Mouse (Mus musculus) forebrain, embryonic 10.5 days (tissue): ENCODE results near the gene 1700020N01Rik. TPM values are rescaled to one million over a fixed set of nuclear protein-coding genes. Genes with fewer than 3 reads are reported as not detected.

Source experiments
- DNase-seq: peaks from one replicate; pipeline ENCODE4 v3.0.0-alpha.2; 2017; ENCODE audit warnings: low spot score; ENCODE audit errors: extremely low spot score
- H3K27ac ChIP-seq: fragments of 300-500 bp; sonication (generic); 2 replicates; pipeline ENCODE4 v1.5.1; 2016; ENCODE audit warnings: mild to moderate bottlenecking
- H3K27me3 ChIP-seq: fragments of 300-500 bp; sonication (generic); 2 replicates; pipeline ENCODE4 v1.6.1; 2016; ENCODE audit warnings: mild to moderate bottlenecking; ENCODE audit not compliant: poor library complexity, severe bottlenecking
- H3K36me3 ChIP-seq: fragments of 300-500 bp; sonication (generic); replicated peaks from 2 replicates; pipeline ENCODE4 v1.6.1; 2016; ENCODE audit warnings: mild to moderate bottlenecking, moderate library complexity
- H3K4me1 ChIP-seq: fragments of 300-500 bp; sonication (generic); 2 replicates; pipeline ENCODE4 v1.6.1; 2016
- H3K4me3 ChIP-seq: fragments of 300-500 bp; sonication (generic); 2 replicates; pipeline ENCODE4 v1.5.1; 2016; ENCODE audit warnings: mild to moderate bottlenecking, moderate library complexity
- H3K9me3 ChIP-seq: fragments of 300-500 bp; sonication (generic); 2 replicates; pipeline ENCODE4 v1.6.1; 2016; ENCODE audit warnings: mild to moderate bottlenecking, moderate library complexity
- WGBS: fragments of 180-500 bp; shearing (Covaris S2); methylation state at CpG from one replicate; pipeline ENCODE4 v1.1.7; 2016; 5-methylcytosine and 5-hydroxymethylcytosine counted together
- polyA plus RNA-seq: library from polyadenylated mRNA; unstranded; fragments of >200 nt; fragmentation: Nextera tagmentation; extraction: Ambion mirVana; gene quantifications from 2 replicates; pipeline ENCODE4 v1.2.1, GENCODE M21; 2016

The 1700020N01Rik gene
- polyA plus RNA-seq, 1 experiment from 2014 or later, result not detected

GRCm38 (mm10) chr10:21566074-21566473, 26.9 kb upstream of the 1700020N01Rik start:
- H3K4me3 ChIP-seq, result no peak overlapping the region
- 98% methylated on average over 1 of the region's 1 CpGs for WGBS
- H3K36me3 ChIP-seq, result no peaks in the 10 kb centered on the region
- no peak for DNase-seq
- H3K4me1 ChIP-seq, result no peaks in the 10 kb centered on the region
- H3K27me3 ChIP-seq, result no peaks in the 10 kb centered on the region
- H3K27ac ChIP-seq, result no peak overlapping the region
- H3K9me3 ChIP-seq, result no peaks in the 10 kb centered on the region

DNA sequence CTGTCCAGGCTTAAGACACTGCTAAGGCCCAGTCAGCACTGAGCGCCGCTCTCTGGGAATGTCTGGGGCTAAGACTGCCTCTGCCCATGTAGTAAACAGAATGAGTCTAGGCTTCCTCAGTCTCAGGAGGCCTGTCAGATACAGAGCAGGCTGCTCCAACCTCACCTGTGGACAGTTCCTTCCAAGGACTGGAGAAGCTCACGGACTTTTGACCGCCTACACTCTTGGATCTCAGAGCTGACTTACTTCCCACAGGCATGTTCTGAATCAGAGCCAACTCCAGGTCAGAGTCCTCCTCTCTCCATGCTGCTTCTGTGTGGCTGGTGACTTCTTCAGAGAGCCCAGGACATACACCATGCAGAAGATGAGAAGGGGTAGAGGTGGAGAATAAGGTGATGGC, 21.3 kb upstream of the 1700020N01Rik start:
- Histone ChIP-seq H3K9me3 (no peaks in the 10 kb centered on the region), H3K4me1 (peaks cover 11% of the 10 kb centered on the region), H3K27ac (no peak overlapping the region), H3K4me3 (no peak overlapping the region), H3K27me3 (no peaks in the 10 kb centered on the region), H3K36me3 (no peaks in the 10 kb centered on the region)
- WGBS, result 88% methylated on average over 4 of the region's 4 CpGs
- no peak for DNase-seq

DNA sequence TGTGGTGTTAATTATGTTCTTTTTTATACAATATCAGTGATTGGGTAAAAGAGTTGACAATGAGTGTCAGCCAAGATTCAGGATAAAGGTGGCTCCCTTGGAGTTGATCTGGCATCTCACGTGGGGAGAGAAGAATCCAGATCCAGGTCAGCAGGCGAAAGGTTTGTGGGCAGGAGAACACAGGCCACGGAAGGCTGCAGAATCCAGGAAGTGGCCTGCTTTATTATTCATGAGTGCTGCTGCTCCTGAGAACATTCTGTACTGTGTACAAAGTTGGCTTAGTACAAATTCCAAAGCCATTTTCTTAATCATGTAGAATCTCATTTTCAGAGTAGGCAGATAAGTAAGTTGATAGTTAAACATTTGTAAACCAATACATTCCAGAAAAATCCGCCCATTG, 19.2 kb upstream of the 1700020N01Rik start:
- H3K27me3 ChIP-seq, result no peaks in the 10 kb centered on the region
- no peaks in the 10 kb centered on the region for H3K36me3 ChIP-seq
- no peaks in the 10 kb centered on the region for H3K9me3 ChIP-seq
- H3K27ac ChIP-seq, result no peak overlapping the region
- 86% methylated on average over 4 of the region's 4 CpGs for whole genome bisulfite sequencing
- DNase-seq, result no peak
- H3K4me3 ChIP-seq, result no peak overlapping the region
- H3K4me1 ChIP-seq, result peaks cover 11% of the 10 kb centered on the region

DNA sequence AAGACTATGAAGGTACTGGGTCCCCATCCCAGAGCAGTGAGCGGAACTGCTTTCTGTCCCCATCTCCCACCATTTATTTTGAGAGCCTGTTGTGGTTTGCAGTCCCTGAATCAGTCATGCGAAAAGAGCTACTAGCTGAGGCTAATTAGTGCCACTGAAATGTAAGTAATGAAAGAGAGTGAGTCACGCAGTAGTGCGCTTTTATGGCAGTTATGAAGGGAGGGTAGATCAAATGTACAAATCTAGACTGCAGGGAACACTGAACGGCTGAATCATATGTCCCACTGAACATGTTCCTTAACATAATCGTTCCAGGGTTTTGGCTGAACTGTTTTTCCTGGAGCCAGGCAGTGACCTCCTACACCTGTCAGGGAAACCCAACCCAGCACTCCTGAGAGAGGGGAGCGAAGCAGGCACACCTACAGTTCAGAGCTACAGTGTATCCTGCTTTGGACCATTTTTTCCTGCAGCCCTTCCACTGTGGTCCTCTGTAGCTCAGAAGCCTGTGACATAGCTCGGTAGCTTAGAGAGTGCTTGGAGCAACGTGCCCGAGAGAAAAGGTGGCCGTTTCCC, 17.1 kb upstream of the 1700020N01Rik start:
- H3K4me1 ChIP-seq, result peaks cover 11% of the 10 kb centered on the region
- no peak overlapping the region for H3K4me3 ChIP-seq
- no peak overlapping the region for H3K27ac ChIP-seq
- H3K36me3 ChIP-seq, result no peaks in the 10 kb centered on the region
- WGBS, result 75% methylated on average over 11 of the region's 11 CpGs
- DNase-seq, result no peak
- H3K9me3 ChIP-seq, result no peaks in the 10 kb centered on the region
- no peaks in the 10 kb centered on the region for H3K27me3 ChIP-seq

- Histone ChIP-seq H3K27ac (no peak overlapping the region), H3K36me3 (no peaks in the 10 kb centered on the region), H3K4me1 (peaks cover 11% of the 10 kb centered on the region), H3K4me3 (no peak overlapping the region), H3K9me3 (no peaks in the 10 kb centered on the region; the same call in 1 of the 2 replicates), H3K27me3 (no peaks in the 10 kb centered on the region)
- no peak for DNase-seq
- WGBS, result 91% methylated on average over 6 of the region's 6 CpGs
Observed at GRCm38 (mm10) chr10:21577798-21578197, 15.1 kb upstream of the 1700020N01Rik start.

DNA sequence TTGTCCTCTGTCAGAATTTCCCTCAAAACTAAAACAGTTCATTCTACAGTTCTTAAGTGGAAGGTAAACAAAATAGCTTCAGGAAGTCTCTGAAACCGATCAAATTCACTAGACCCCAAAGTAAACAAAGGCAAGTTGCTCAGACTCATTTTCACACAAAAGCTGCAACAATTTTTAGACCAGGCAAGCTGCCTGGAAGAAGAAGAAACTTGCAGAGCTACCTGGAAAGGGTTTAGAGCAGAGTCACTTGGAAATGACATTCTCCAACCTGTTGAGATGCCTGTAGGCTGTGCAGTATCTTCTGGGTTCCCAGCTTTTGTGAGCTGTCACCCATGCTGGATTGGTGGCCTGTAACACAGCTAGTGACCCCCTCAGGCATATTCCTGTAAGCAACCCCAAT, 11.4 kb upstream of the 1700020N01Rik start:
- WGBS, result 88% methylated on average over 1 of the region's 1 CpGs
- H3K4me3 ChIP-seq, result no peak overlapping the region
- H3K27me3 ChIP-seq, result no peaks in the 10 kb centered on the region
- H3K36me3 ChIP-seq, result no peaks in the 10 kb centered on the region
- H3K4me1 ChIP-seq, result 0 out of 2 replicates have a peak, but pooled peaks cover 7% of the 10 kb centered on the region
- H3K27ac ChIP-seq, result no peak overlapping the region
- DNase-seq, result no peak
- no peaks in the 10 kb centered on the region; the same call in 1 of the 2 replicates for H3K9me3 ChIP-seq

DNA sequence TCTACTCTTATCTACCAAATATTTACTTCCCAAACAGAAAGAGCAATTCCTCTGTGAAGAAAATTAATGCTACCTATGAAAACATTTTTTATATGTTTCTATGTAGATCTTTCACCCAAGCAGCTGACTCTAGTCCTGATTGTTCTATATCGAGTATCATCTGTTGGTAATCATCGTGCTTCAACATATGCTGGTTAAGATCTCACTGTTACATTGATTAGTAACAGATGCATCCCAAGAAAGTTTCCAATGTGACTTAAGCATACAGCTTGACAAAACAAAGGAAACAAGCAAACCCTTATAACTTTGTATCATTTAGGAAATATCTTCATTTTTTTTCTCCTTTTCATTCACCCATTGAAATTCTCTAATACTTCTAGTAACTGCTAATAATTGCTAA, 5.9 kb upstream of the 1700020N01Rik start:
- H3K4me3 ChIP-seq, result no peak overlapping the region
- H3K36me3 ChIP-seq, result no peaks in the 10 kb centered on the region
- DNase-seq, result no peak
- no peaks in the 10 kb centered on the region for H3K27me3 ChIP-seq
- no peaks in the 10 kb centered on the region for H3K9me3 ChIP-seq
- no peak overlapping the region for H3K27ac ChIP-seq
- 0 out of 2 replicates have a peak, but pooled peaks cover 7% of the 10 kb centered on the region for H3K4me1 ChIP-seq
- 74% methylated on average over 2 of the region's 2 CpGs for WGBS

GRCm38 (mm10) chr10:21588007-21588852, 4.7 kb upstream of the 1700020N01Rik start:
- Histone ChIP-seq H3K27me3 (no peaks in the 10 kb centered on the region), H3K36me3 (no peaks in the 10 kb centered on the region), H3K4me3 (no peak overlapping the region), H3K9me3 (no peaks in the 10 kb centered on the region), H3K4me1 (0 out of 2 replicates have a peak, but pooled peaks cover 7% of the 10 kb centered on the region), H3K27ac (no peak overlapping the region)
- DNase-seq, result no peak
- WGBS, result 82% methylated on average over 4 of the region's 4 CpGs

- Histone ChIP-seq H3K4me1 (peaks cover 10% of the 10 kb centered on the region), H3K9me3 (no peaks in the 10 kb centered on the region), H3K27me3 (no peaks in the 10 kb centered on the region), H3K36me3 (no peaks in the 10 kb centered on the region), H3K27ac (no peak overlapping the region), H3K4me3 (no peak overlapping the region)
- 50% methylated on average over 5 of the region's 5 CpGs for WGBS
- DNase-seq, result peak; percentile 57
Observed at GRCm38 (mm10) chr10:21600931-21601330, 8.0 kb downstream of the 1700020N01Rik start.

GRCm38 (mm10) chr10:21604476-21604875, 11.5 kb downstream of the 1700020N01Rik start:
- H3K27ac ChIP-seq, result no peak overlapping the region
- WGBS, result 86% methylated on average over 8 of the region's 8 CpGs
- no peak for DNase-seq

DNA sequence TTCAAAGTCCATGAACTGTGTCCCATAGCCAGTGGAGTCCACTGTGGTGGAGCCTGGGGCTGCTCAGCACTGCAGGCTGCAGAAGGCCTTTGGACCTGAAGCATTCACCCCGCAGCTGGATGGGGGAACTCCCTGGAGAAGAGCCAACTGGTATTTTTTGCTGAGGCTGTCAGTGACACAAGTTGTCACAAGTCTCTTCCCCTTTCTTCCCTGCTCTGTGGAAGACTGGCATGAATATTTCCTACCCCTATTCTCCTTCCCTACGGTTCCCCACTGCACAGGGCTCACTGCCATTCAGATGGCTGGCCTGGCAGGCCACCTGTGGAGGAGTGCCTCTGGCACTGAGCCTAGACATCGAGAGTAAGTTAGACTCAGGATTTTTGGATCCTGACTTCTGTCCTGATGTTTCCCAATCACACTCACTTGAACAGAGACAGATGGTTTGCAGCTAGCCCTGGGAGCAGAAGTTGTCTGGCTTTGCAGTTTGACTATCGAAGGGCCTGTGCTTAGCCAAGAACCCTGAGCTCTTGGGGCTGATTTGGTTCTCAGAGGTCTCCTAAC, 12.1 kb downstream of the 1700020N01Rik start:
- H3K36me3 ChIP-seq, result no peaks in the 10 kb centered on the region
- no peak overlapping the region for H3K4me3 ChIP-seq
- WGBS, result 68% methylated on average over 4 of the region's 4 CpGs
- DNase-seq, result no peak
- H3K27ac ChIP-seq, result no peak overlapping the region
- no peaks in the 10 kb centered on the region for H3K27me3 ChIP-seq
- H3K9me3 ChIP-seq, result no peaks in the 10 kb centered on the region
- peaks cover 10% of the 10 kb centered on the region for H3K4me1 ChIP-seq

More at GRCm38 (mm10) chr10:21604476-21604875, 11.5 kb downstream of the 1700020N01Rik start:
- Histone ChIP-seq H3K27me3 (no peaks in the 10 kb centered on the region), H3K36me3 (no peaks in the 10 kb centered on the region), H3K4me3 (no peak overlapping the region), H3K9me3 (no peaks in the 10 kb centered on the region), H3K4me1 (peaks cover 10% of the 10 kb centered on the region)

DNA sequence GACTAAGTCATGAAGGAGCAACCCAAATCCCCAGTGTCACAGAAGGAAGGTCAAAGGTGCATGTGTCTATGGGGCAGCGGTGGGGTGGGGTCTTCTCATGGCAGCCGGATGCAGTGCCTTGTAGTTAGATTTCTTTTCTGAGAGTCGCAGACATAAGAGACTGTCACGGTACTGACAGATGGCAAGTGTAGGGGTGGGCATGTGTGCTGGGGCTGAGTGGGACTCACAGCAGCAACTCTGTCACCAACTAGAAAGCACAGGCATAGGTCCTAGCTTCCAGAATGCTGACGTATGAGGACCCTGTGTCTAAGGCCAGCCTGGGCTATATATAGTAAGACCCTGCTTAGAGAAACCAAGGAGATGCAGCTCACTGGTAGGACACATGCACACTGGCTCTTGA, 12.7 kb downstream of the 1700020N01Rik start:
- Histone ChIP-seq H3K4me3 (no peak overlapping the region), H3K27ac (no peak overlapping the region), H3K27me3 (no peaks in the 10 kb centered on the region), H3K36me3 (no peaks in the 10 kb centered on the region), H3K9me3 (no peaks in the 10 kb centered on the region), H3K4me1 (peaks cover 10% of the 10 kb centered on the region)
- DNase-seq, result no peak
- 71% methylated on average over 5 of the region's 5 CpGs for WGBS

DNA sequence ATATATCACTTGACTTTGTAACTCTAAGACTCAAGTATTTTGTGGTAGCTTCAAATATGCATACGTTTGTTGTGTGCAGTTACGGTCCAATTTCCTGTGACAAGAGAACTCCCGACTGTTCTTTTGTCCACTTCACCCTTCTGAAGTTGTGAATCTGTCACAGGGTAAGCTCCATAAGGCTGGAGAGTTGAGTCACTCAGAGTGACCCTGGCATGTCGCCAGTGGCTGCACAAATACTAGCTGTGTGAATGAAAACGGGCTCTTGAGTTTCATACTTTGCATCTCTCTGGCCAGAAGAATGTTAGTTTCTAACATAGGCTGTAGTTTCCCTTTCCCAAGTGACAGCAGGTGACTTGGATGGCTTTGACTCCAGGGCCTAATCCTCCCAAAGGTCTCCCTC, 14.0 kb downstream of the 1700020N01Rik start:
- H3K9me3 ChIP-seq, result no peaks in the 10 kb centered on the region
- H3K27ac ChIP-seq, result no peak overlapping the region
- peaks cover 10% of the 10 kb centered on the region for H3K4me1 ChIP-seq
- H3K4me3 ChIP-seq, result no peak overlapping the region
- DNase-seq, result no peak
- 87% methylated on average over 5 of the region's 5 CpGs for WGBS
- H3K27me3 ChIP-seq, result no peaks in the 10 kb centered on the region
- no peaks in the 10 kb centered on the region for H3K36me3 ChIP-seq
